Mouse (Mus musculus): Measurements from ENCODE around the gene Slc4a7.
"Not testable (repeated sequence)": the region's sequence is repeated elsewhere in the genome, so short reads cannot be mapped to it uniquely, and the experiment has no call there.

Gene Slc4a7

GRCm38 (mm10) chr14:14800332-14800731, 98.3 kb downstream of the Slc4a7 start:
- CTCF ChIA-PET, result no interaction called here

- CTCF ChIA-PET, result no interaction called here
These were observed 98.7 kb downstream of the Slc4a7 start for GRCm38 (mm10) chr14:14800810-14801209.

- CTCF ChIA-PET, result not testable (repeated sequence)
These were observed 101.0 kb downstream of the Slc4a7 start, which contains the start of gene Nek10 for GRCm38 (mm10) chr14:14803115-14803514. Gene Nek10 (plus strand): TSS chr14:14803415.

GRCm38 (mm10) chr14:14803921-14804517, 101.9 kb downstream of the Slc4a7 start:
- CTCF ChIA-PET, result no interaction called here

- CTCF ChIA-PET, result no interaction called here
These were observed 102.6 kb downstream of the Slc4a7 start for GRCm38 (mm10) chr14:14804518-14805212.

GRCm38 (mm10) chr14:14832520-14833240, 130.6 kb downstream of the Slc4a7 start:
- CTCF ChIA-PET, result no interaction called here

GRCm38 (mm10) chr14:14833498-14833897, 131.4 kb downstream of the Slc4a7 start:
- CTCF ChIA-PET, result no interaction called here

GRCm38 (mm10) chr14:14834266-14834665, 132.2 kb downstream of the Slc4a7 start:
- CTCF ChIA-PET, result no interaction called here

- CTCF ChIA-PET, result no interaction called here
These were observed 135.5 kb downstream of the Slc4a7 start for GRCm38 (mm10) chr14:14837627-14838026.

GRCm38 (mm10) chr14:14838109-14838508, 136.0 kb downstream of the Slc4a7 start:
- CTCF ChIA-PET, result no interaction called here

GRCm38 (mm10) chr14:14842734-14843530, 140.9 kb downstream of the Slc4a7 start:
- CTCF ChIA-PET, result no interaction called here
